Mouse (Mus musculus) megakaryocyte, embryonic 14.5 days (primary cell): ENCODE results near the gene Car10.

Experiments
- FLI1 ChIP-seq: IDR thresholded peaks from 2 replicates; pipeline ENCODE4 v1.6.1; 2012; ENCODE audit warnings: low read length, inconsistent platforms, mixed read lengths
- GATA1 ChIP-seq: IDR thresholded peaks from 3 replicates; pipeline ENCODE4 v1.6.1; 2012; ENCODE audit warnings: mixed read lengths, low read length, inconsistent platforms, borderline replicate concordance

DNA sequence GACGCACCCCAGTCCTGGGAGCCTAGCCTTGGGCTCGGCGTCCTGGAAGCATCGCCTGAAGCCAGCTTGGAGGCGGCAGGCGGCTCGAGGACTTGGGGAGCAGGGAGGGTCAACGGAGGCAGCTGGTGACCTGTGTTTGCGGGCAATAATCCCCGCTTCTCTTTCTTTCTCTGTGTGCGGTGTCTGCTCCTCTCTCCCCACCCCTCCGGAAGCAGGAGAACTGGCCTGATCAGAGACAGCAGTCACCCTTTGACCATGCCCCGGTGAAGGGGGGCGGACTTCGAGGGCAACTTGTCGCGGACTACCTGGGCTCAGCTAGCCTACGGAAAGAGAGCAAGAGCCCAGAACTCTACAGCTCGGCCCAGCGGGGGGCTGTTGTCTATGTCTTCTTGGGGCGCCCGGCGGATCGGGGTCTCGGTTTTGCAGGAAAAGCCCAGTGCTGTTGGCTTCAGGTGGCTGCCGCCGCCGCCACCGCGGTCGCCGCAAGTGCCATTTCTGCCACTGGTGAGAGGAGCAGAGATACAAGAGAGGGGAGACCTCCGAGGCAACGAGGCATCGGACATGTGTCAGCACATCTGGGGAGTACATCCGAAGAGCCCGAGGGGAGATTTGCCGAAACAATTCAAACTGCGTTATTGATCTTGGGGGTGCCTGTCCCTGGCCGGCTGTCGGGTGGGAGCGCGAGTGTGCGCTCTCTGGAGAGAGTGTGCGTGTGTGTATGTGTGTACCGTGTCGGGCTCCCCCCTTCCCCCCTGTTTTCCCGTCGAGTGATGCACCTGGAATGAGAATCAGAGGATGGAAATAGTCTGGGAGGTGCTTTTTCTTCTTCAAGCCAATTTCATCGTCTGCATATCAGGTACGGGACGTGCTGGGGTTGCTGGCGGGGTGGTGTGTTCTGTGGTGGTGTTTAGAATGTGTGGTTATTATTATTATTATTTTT, 1.9 kb downstream of the Car10 start:
- TF ChIP-seq GATA1 (no peak), FLI1 (no peak)
